Mouse (Mus musculus) heart, embryonic 14.5 days (tissue): ENCODE measurements around the gene Flywch2. TPM values are rescaled to one million over a fixed set of nuclear protein-coding genes. Genes with fewer than 3 reads are reported as not detected.

Experiments used
- ATAC-seq: fragments of 200-750 bp; cut with Nextera tagmentation; 2 replicates; pipeline ENCODE4 v1.8.0; 2017; ENCODE audit warnings: low read depth, moderate TSS enrichment; ENCODE audit not compliant: insufficient number of reproducible peaks, insufficient read depth, low FRiP score
- H3K27ac ChIP-seq, 2 experiments: fragments of 200-500 bp in 1 of 2; fragments of 300-500 bp in 1 of 2; sonication (generic) in 1 of 2; replicated peaks in 1 of 2; 2 replicates each; pipeline ENCODE4 v1.5.1; 2012 to 2014; ENCODE audit warnings: low read depth in 2 of 2, low read length in 2 of 2, control low read depth in 1 of 2, mild to moderate bottlenecking in 1 of 2, mixed read lengths in 1 of 2; ENCODE audit not compliant: control insufficient read depth in 1 of 2, insufficient read depth in 1 of 2
- H3K27me3 ChIP-seq: fragments of 300-500 bp; sonication (generic); 2 replicates; pipeline ENCODE4 v1.6.1; 2014; ENCODE audit warnings: mild to moderate bottlenecking, low read length, control low read depth; ENCODE audit not compliant: control insufficient read depth, insufficient read depth
- H3K36me3 ChIP-seq: fragments of 300-500 bp; sonication (generic); 2 replicates; pipeline ENCODE4 v1.6.1; 2014; ENCODE audit warnings: mild to moderate bottlenecking, control low read depth, low read length, mixed read lengths; ENCODE audit not compliant: control insufficient read depth, insufficient read depth
- H3K4me1 ChIP-seq, 2 experiments: fragments of 200-500 bp in 1 of 2; fragments of 300-500 bp in 1 of 2; sonication (generic) in 1 of 2; 2 replicates each; pipeline ENCODE4 v1.6.1; 2012 to 2014; ENCODE audit warnings: low read length in 2 of 2, control low read depth in 1 of 2, mixed read lengths in 1 of 2; ENCODE audit not compliant: control insufficient read depth in 2 of 2, insufficient read depth in 2 of 2
- H3K4me2 ChIP-seq: fragments of 300-500 bp; sonication (generic); 2 replicates; pipeline ENCODE4 v1.6.1; 2014; ENCODE audit warnings: mild to moderate bottlenecking, low read length
- H3K4me3 ChIP-seq, 2 experiments: fragments of 200-500 bp in 1 of 2; fragments of 300-500 bp in 1 of 2; sonication (generic) in 1 of 2; 2 replicates each; pipeline ENCODE4 v1.5.1; 2012 to 2014; ENCODE audit warnings: low read length in 2 of 2, mild to moderate bottlenecking in 2 of 2, control low read depth in 1 of 2, low read depth in 1 of 2, moderate library complexity in 1 of 2; ENCODE audit not compliant: control insufficient read depth in 1 of 2, insufficient read depth in 1 of 2
- H3K9ac ChIP-seq: fragments of 300-500 bp; sonication (generic); 2 replicates; pipeline ENCODE4 v1.6.1; 2014; ENCODE audit warnings: mild to moderate bottlenecking, low read length
- H3K9me3 ChIP-seq: fragments of 300-500 bp; sonication (generic); 2 replicates; pipeline ENCODE4 v1.6.1; 2016; ENCODE audit warnings: low read length, control low read depth; ENCODE audit not compliant: control insufficient read depth
- WGBS: fragments of 180-500 bp; shearing (Covaris S2); extraction: QIAGEN DNeasy Blood & Tissue Kit; methylation state at CpG from one replicate; pipeline ENCODE4 v1.1.7; 2014; 5-methylcytosine and 5-hydroxymethylcytosine counted together
- polyA plus RNA-seq: library from polyadenylated mRNA; unstranded; fragments of >200 nt; fragmentation: Nextera tagmentation; extraction: Ambion mirVana; gene quantifications from 2 replicates; pipeline ENCODE4 v1.2.1, GENCODE M21; 2014

Gene Flywch2
- polyA plus RNA-seq, 1 experiment from 2014 or later: 5.1 TPM

DNA sequence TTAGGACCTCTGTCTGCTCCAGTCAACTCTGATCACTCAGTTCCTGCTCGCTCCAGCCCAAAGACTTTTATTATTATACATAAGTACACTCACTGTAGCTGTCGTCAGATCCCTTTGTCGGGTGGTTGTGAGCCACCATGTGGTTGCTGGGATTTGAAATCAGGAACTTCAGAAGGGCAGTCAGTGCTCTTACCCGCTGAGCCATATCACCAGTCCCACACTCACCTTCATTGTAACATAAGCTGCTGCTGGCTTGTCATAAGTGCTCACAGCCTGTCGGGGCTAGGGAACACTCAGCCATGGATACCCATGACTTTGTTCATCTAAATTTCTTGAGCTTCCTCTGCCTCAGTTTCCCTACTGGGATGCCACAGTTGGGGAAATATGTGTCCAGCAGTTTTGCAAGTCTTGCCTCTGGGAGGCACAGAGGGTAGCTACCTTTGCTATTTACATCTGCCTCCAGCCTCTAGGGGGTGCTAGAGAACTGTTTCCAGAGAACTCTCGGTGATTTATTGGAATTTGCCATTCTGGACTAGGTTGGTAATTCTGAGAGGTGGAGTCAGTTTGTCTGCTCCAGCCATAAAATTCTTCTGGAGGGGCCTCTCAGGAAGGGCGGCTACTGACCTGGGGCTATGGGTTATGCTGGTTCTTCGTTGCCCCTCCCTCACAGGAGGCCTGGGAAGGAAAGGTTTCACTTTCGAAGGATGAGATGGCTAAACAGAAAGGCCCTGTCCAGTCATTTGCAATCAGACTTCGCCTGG, 37.1 kb downstream of the Flywch2 start:
- H3K9me3 ChIP-seq: no peaks in the 10 kb centered on the region
- H3K27me3 ChIP-seq: peaks cover 46% of the 10 kb centered on the region
- 26% methylated on average over 10 of the region's 10 CpGs for WGBS
- H3K27ac ChIP-seq: no peak overlapping the region
- peak overlapping the region; percentile 39 for H3K4me2 ChIP-seq
- peaks cover 27% of the 10 kb centered on the region for H3K36me3 ChIP-seq
- H3K9ac ChIP-seq: 0 out of 2 replicates have a peak overlapping the region, but pooled peaks have one; percentile 22
- peaks cover 10 to 20% of the 10 kb centered on the region in 2 experiments; a peak in 3 of 4 replicates for H3K4me1 ChIP-seq
- ATAC-seq: no peak
- peak overlapping the region; percentile 12 to 18; a peak in 3 of 4 replicates for H3K4me3 ChIP-seq

DNA sequence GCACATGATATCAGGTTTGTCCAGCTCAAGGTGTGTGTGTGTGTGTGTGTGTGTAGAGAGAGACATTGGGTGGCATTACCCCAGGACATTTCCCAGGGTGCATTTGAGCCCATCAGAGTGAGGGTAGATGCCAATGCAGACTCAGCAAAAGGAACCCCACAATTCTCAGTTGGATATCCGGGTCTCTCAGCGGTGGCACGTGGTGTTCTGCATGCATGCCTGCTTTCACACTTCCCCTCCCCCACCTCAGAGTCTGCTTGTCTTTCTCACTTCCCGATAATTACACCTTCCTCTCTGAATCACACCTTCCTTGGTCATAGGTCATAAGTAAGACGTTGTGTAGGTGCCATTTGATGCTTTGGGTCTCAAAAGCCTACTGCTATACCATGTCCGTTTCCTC, 37.9 kb downstream of the Flywch2 start:
- Histone ChIP-seq H3K27me3 (peaks cover 54% of the 10 kb centered on the region), H3K4me1 (peaks cover 10 to 20% of the 10 kb centered on the region in 2 experiments; a peak in 3 of 4 replicates), H3K9ac (no peak overlapping the region), H3K4me3 (no peak overlapping the region), H3K4me2 (no peak overlapping the region), H3K36me3 (peaks cover 19% of the 10 kb centered on the region), H3K27ac (no peak overlapping the region), H3K9me3 (no peaks in the 10 kb centered on the region)
- 23% methylated on average over 6 of the region's 6 CpGs for WGBS
- ATAC-seq: no peak

DNA sequence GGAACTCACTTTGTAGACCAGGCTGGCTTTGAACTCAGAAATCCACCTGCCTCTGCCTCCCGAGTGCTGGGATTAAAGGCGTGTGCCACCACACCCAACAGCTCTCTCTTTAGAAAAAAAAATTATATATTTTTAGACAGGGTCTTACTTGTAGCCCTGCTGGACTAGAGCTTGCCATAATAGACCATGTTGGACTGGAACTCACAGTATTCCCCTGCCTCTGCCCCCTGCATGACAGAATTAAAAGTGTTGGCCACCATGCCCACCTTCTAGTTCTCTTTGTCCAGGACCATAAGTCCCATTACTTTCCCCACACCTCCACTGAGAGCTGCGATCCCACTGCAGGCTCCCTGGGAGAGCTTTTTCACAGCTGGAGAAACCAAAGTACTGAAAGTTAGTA, 38.4 kb downstream of the Flywch2 start:
- Histone ChIP-seq H3K9ac (no peak overlapping the region), H3K27ac (no peak overlapping the region), H3K9me3 (no peaks in the 10 kb centered on the region), H3K36me3 (peaks cover 13% of the 10 kb centered on the region), H3K4me2 (no peak overlapping the region), H3K4me3 (no peak overlapping the region), H3K27me3 (peaks cover 59% of the 10 kb centered on the region), H3K4me1 (peaks cover 12 to 21% of the 10 kb centered on the region in 2 experiments; a peak in 3 of 4 replicates)
- WGBS: 80% methylated on average over 3 of the region's 3 CpGs
- ATAC-seq: no peak

DNA sequence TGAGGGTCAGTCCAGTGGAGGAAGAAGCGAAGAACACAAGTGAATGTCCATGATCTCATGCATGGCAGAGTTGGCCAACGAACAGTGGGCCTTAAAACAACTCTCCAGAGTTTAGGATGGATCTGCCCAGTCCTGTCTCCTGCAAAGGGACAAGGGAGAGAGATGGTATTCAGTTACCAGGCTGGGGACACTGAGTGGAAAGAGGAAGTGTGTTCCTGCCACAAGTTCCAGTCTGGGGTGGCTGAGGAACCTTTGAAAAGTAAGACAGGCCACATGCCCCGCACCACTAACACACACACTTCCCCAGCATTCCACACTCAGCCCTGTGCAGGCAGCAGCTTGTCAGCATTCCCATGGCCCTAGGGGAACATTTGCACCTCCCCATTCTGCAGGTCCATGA, 39.1 kb downstream of the Flywch2 start:
- H3K4me1 ChIP-seq: peaks cover 14 to 25% of the 10 kb centered on the region in 2 experiments; a peak in 3 of 4 replicates
- no peak overlapping the region for H3K27ac ChIP-seq
- H3K9me3 ChIP-seq: no peaks in the 10 kb centered on the region
- H3K4me2 ChIP-seq: no peak overlapping the region
- ATAC-seq: no peak
- H3K4me3 ChIP-seq: no peak overlapping the region
- peaks cover 6% of the 10 kb centered on the region for H3K36me3 ChIP-seq
- H3K27me3 ChIP-seq: peaks cover 66% of the 10 kb centered on the region
- WGBS: 88% methylated on average over 3 of the region's 3 CpGs
- H3K9ac ChIP-seq: no peak overlapping the region

DNA sequence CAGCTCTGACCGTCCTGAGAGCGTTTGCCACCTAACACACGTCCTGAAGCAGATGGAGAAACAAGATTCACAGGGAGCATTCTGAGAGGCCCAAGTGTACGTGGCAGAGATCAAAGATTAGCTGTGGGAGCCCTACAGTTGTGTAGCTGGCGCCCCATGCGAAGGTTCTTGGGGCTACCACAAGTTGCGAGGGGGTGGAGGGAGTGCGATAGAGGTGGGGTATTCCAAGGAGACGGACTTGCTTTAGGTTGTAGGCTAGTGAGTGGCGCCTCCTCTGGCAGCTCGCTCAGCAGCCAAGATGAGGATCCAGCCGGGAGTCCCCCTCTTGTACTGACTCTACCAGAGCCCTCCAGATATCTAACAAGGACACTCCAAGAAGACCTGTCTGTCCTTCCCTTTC, 39.6 kb downstream of the Flywch2 start:
- no peak overlapping the region for H3K9ac ChIP-seq
- H3K4me1 ChIP-seq: peaks cover 14 to 25% of the 10 kb centered on the region in 2 experiments; a peak in 3 of 4 replicates
- H3K4me3 ChIP-seq: no peak overlapping the region
- 5% methylated on average over 12 of the region's 12 CpGs for WGBS
- H3K36me3 ChIP-seq: peaks cover 2% of the 10 kb centered on the region
- H3K4me2 ChIP-seq: peak overlapping the region; percentile 60
- no peak overlapping the region for H3K27ac ChIP-seq
- ATAC-seq: no peak
- H3K27me3 ChIP-seq: peaks cover 71% of the 10 kb centered on the region
- no peaks in the 10 kb centered on the region for H3K9me3 ChIP-seq

DNA sequence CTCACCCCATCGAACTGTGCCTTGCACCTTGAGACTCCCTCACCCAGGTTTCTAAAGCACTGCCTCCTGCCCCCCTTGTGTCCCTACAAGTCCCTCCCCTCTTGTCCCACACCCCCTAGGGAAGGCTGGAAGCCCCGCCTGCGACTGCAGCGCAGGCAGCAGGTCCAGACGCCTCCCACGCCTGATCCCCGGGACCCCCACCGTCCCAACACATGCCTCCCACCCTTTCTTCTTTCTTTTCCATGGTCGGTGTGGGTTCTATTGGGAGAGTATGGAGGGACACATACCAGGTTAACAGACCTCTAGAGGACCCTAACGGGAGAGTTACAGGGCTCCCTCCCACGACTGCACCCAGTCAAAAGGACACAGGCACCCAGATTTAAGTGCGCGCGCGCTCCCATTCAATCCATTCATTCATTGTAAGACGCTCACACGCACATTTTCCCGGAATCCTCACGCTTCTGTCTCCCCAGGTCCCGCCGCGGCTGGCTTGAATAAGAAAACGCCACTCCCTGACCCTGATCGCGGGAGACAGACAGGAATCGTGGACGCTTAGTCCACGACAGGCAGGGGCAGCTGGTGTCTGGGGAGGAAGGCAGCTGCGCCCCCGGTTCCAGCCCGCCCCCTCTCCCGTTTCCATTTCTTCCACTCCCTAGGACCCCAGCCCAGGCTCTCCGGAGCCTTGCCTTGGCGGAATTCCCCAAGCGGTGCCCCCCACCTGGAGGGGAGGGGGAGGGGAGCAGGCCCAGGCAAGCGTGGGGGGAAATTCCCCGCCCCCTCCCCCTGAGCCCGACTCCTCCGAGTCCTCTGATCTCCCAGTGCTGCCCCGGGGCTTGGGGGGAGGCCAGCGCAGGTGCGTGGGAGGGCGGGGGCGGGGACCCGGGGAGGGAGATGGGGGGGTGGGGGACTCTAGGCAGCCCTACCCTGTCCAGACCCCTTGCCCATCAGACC, 40.3 kb downstream of the Flywch2 start, which contains the start of gene Kremen2:
Gene Kremen2 (minus strand): TSS at position 533 of the 951 bp plus-strand sequence.
- Histone ChIP-seq H3K27me3 (peaks cover 78% of the 10 kb centered on the region), H3K4me3 (peak within 1 kb of the TSS; percentile 21 to 34; a peak in 3 of 4 replicates), H3K4me1 (peaks cover 15 to 26% of the 10 kb centered on the region in 2 experiments; a peak in 3 of 4 replicates), H3K9ac (peak within 1 kb of the TSS; percentile 48), H3K4me2 (peak within 1 kb of the TSS; percentile 60), H3K27ac (no peak within 1 kb of the TSS), H3K9me3 (no peaks in the 10 kb centered on the region), H3K36me3 (no peaks in the 10 kb centered on the region)
- under 1% methylated on average over 42 of the region's 45 CpGs for WGBS
- no peak for ATAC-seq

DNA sequence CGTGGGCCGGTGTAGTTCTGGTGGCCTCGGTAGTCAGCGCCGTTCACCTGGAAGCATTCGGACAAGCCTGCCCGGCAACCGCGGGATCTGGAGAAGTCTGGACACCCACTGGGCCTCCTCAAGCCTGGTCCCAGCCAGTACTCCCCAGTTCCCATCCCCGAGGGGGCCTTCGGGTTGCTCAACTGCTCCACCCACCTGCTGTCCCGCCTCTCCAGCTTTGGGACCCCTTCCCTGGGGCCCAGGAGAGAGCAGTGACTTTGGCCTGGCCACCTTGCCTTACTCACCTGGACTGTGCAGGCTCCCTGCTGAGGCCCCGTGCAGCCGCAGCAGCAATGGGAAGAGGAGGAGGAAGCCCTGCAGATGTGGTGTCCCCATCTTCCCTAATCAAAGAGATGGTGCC, 41.2 kb downstream of the Flywch2 start:
- Histone ChIP-seq H3K4me1 (peaks cover 17 to 28% of the 10 kb centered on the region in 2 experiments; a peak in 3 of 4 replicates), H3K27me3 (peaks cover 81% of the 10 kb centered on the region), H3K36me3 (no peaks in the 10 kb centered on the region), H3K9ac (peak overlapping the region; percentile 16; the same call in 1 of the 2 replicates), H3K4me2 (peak overlapping the region; percentile 60), H3K9me3 (no peaks in the 10 kb centered on the region), H3K4me3 (peak overlapping the region in 1 of 2 experiments; percentile 34; a peak in 1 of 4 replicates), H3K27ac (no peak overlapping the region)
- no peak for ATAC-seq
- 2% methylated on average over 14 of the region's 14 CpGs for WGBS
